Mouse (Mus musculus) naive thymus-derived CD4-positive, alpha-beta T cell, adult 5 months (primary cell): ENCODE results near the gene Bcar1. TPM values are rescaled to one million over a fixed set of nuclear protein-coding genes. Genes with fewer than 3 reads are reported as not detected.

Experiments
- polyA plus RNA-seq: library from polyadenylated mRNA; unstranded; fragments of 100-300 nt; shearing (Covaris generic); gene quantifications from one replicate; pipeline ENCODE4 v1.2.1, GENCODE M21; 2017

Gene Bcar1
- polyA plus RNA-seq: 0.30 TPM

GRCm38 (mm10) chr8:111743792-111744696, at the start of gene Bcar1:
Gene Bcar1, minus strand, starts transcription at chr8:111743809.

GRCm38 (mm10) chr8:111690960-111691445, 52.6 kb downstream of the Bcar1 start, which contains the start of gene Ctrb1:
Gene Ctrb1, minus strand, starts transcription at chr8:111691010.

Other genes with a start within 250 kb of the Bcar1 start
- gene Wdr59, start 221.7 kb downstream of the Bcar1 start, polyA plus RNA-seq: 4.2 TPM
- 355 TPM for gene Znrf1, start 207.7 kb downstream of the Bcar1 start, polyA plus RNA-seq
- 1.9 TPM for gene Ldhd, start 113.4 kb downstream of the Bcar1 start, polyA plus RNA-seq
- 24.0 TPM for gene Zfp1, start 100.4 kb downstream of the Bcar1 start, polyA plus RNA-seq
- not detected for gene Ctrb1, start 52.8 kb downstream of the Bcar1 start, polyA plus RNA-seq
- gene Cfdp1, start 110.5 kb upstream of the Bcar1 start, polyA plus RNA-seq: 70.0 TPM
- 1.8 TPM for gene Tmem170, start 132.9 kb upstream of the Bcar1 start, polyA plus RNA-seq
- gene Chst5, start 166.6 kb upstream of the Bcar1 start, polyA plus RNA-seq: not detected
- 0.36 TPM for gene Tmem231, start 190.1 kb upstream of the Bcar1 start, polyA plus RNA-seq
- 281 TPM for gene Gabarapl2, start 196.9 kb upstream of the Bcar1 start, polyA plus RNA-seq
- 4.4 TPM for gene Adat1, start 248.5 kb upstream of the Bcar1 start, polyA plus RNA-seq